Mouse (Mus musculus): Measurements from ENCODE around the gene Bag6. TPM values are rescaled to one million over a fixed set of nuclear protein-coding genes. Genes with fewer than 3 reads are reported as not detected.
A peak's percentile ranks its signal among the peaks of the same experiment; 100 is the strongest.

Gene Bag6
- polyA plus RNA-seq, 1 experiment from 2014 or later = 56.6 TPM

DNA sequence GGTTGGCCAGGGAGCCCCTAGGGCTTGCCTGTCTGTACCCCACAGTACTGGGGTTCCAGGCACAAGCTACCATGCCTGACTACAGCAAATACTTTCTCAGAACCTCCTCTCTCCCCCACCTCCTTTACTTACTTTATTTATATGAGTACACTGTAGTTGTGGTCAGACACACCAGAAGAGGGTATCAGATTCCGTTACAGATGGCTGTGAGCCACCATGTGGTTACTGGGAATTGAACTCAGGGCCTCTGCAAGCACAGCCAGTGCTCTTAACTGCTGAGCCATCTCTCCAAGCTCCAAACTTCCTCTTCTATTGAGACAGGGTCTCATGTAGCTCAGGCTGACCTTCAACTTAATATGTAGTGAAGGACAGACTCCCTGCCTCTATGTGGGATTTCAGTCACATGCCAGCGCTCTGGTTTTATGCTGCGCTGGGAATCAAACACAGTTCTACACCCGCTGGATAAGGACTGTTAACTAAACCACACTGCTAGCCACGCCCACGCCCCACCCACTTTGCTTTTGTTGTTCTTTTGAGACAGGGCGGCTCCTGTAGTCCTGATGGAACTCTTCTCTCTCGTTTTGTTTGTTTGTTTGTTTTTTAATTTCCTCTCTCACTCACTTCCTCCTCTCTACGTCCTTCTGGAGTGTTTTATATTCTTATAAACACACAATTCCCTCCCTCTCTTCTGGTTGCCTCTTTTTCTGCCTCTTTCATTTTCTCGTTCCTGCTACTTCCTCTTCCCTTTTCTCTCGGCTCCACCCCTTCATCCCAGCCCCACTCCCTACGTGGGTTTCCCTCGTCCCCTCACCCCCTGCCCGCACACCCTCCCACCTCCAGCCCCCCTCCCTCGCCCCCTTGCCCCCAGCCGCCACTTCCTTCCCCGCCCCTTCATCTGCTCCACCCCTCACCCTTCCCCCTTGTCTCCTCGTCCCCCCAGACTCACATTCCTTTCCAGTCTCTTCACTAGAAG is 50.9 kb downstream of the Bag6 start:
- Histone ChIP-seq H3K4me3 (peak overlapping the region; percentile 59), H3K36me3 (no peaks in the 10 kb centered on the region), H3K27ac (replicated peaks) (peak overlapping the region; percentile 83), H3K9me3 (replicated peaks) (no peaks in the 10 kb centered on the region), H3K4me1 (peaks cover 21% of the 10 kb centered on the region), H3K27me3 (ENCODE audit: low read depth, poor library complexity, severe bottlenecking) (no peaks in the 10 kb centered on the region)
- peak; percentile 59 for DNase-seq (ENCODE audit: low spot score)
- WGBS = 3% methylated on average over 18 of the region's 18 CpGs

- no peaks in the 10 kb centered on the region for H3K27me3 ChIP-seq (ENCODE audit: low read depth, poor library complexity, severe bottlenecking)
- H3K4me3 ChIP-seq = peak overlapping the region; percentile 59
- H3K36me3 ChIP-seq = no peaks in the 10 kb centered on the region
- peak; percentile 53 for DNase-seq (ENCODE audit: low spot score)
- 2% methylated on average over 4 of the region's 4 CpGs for WGBS
- peaks cover 21% of the 10 kb centered on the region for H3K4me1 ChIP-seq
- H3K27ac ChIP-seq (replicated peaks) = peak overlapping the region; percentile 83
- no peaks in the 10 kb centered on the region for H3K9me3 ChIP-seq (replicated peaks)
Measured at GRCm38 (mm10) chr17:35186681-35187080, 51.7 kb downstream of the Bag6 start.

GRCm38 (mm10) chr17:35187345-35187744 is 52.4 kb downstream of the Bag6 start:
- Histone ChIP-seq H3K27me3 (ENCODE audit: low read depth, poor library complexity, severe bottlenecking) (no peaks in the 10 kb centered on the region), H3K27ac (replicated peaks) (no peak overlapping the region), H3K4me3 (no peak overlapping the region), H3K9me3 (replicated peaks) (no peaks in the 10 kb centered on the region), H3K4me1 (peaks cover 21% of the 10 kb centered on the region), H3K36me3 (no peaks in the 10 kb centered on the region)
- no peak for DNase-seq (ENCODE audit: low spot score)
- WGBS = 79% methylated on average over 4 of the region's 4 CpGs

- H3K27me3 ChIP-seq (ENCODE audit: low read depth, poor library complexity, severe bottlenecking) = 0 out of 2 replicates have a peak, but pooled peaks cover 3% of the 10 kb centered on the region
- H3K27ac ChIP-seq (replicated peaks) = no peak within 1 kb of the TSS
- 70% methylated on average over 7 of the region's 7 CpGs for WGBS
- peaks cover 21% of the 10 kb centered on the region for H3K4me1 ChIP-seq
- no peak for DNase-seq (ENCODE audit: low spot score)
- H3K9me3 ChIP-seq (replicated peaks) = no peaks in the 10 kb centered on the region
- no peaks in the 10 kb centered on the region for H3K36me3 ChIP-seq
- no peak within 1 kb of the TSS for H3K4me3 ChIP-seq
Measured at GRCm38 (mm10) chr17:35187959-35188610, 53.1 kb downstream of the Bag6 start, which contains the start of gene Lst1. TSS of gene Lst1 (minus strand) at chr17:35188439.

- H3K4me3 ChIP-seq = no peak overlapping the region
- no peaks in the 10 kb centered on the region for H3K9me3 ChIP-seq (replicated peaks)
- DNase-seq (ENCODE audit: low spot score) = no peak
- no peak overlapping the region for H3K27ac ChIP-seq (replicated peaks)
- H3K4me1 ChIP-seq = peaks cover 22% of the 10 kb centered on the region
- H3K27me3 ChIP-seq (ENCODE audit: low read depth, poor library complexity, severe bottlenecking) = peaks cover 14% of the 10 kb centered on the region
- WGBS = 79% methylated on average over 1 of the region's 1 CpGs
- no peaks in the 10 kb centered on the region for H3K36me3 ChIP-seq
Measured at GRCm38 (mm10) chr17:35189186-35189585, 54.2 kb downstream of the Bag6 start.

DNA sequence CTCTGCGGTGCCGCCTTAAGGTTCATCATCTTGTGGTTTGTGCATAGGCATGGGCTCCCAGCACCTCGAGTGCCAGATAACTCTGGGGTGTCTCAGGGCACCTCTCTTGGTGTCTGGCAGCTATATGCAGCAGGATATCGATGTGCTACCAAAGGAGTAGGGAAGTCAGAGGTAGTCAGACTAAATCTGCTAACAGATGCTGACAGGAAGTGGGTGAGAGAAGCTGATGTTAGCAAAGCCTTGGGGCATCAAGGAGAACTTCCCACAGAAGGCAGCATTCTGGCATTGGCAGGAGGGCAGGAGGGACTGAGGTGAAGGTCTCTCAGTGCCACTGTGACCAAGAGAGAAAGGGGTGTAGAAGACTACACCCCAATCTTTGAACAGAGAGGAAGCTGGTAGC is 55.1 kb downstream of the Bag6 start:
- Histone ChIP-seq H3K4me3 (no peak overlapping the region), H3K36me3 (no peaks in the 10 kb centered on the region), H3K9me3 (replicated peaks) (no peaks in the 10 kb centered on the region), H3K27ac (replicated peaks) (no peak overlapping the region), H3K4me1 (peaks cover 31% of the 10 kb centered on the region), H3K27me3 (ENCODE audit: low read depth, poor library complexity, severe bottlenecking) (peaks cover 23% of the 10 kb centered on the region)
- 68% methylated on average over 4 of the region's 4 CpGs for WGBS
- no peak for DNase-seq (ENCODE audit: low spot score)

DNA sequence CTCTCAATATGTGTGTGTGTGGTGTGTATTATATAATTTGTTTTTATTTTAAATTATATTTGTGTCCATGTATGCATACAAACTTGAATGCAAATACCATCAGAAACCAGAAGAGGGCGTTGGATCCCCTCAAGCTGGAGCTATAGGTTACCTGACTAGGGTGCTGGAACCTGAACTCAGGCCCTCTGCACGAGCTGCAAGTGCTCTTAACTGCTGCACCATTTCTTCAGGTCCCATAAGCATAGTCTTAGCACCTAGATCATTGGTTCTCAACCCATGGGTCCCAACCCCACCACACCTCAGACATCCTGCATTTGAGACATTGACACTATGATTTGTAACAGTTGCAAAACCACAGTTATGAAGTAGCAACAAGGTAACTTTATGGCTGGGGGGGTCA is 56.7 kb downstream of the Bag6 start:
- WGBS = 61% methylated on average over 2 of the region's 2 CpGs
- Histone ChIP-seq H3K4me3 (no peak overlapping the region), H3K27me3 (ENCODE audit: low read depth, poor library complexity, severe bottlenecking) (peaks cover 39% of the 10 kb centered on the region), H3K36me3 (no peaks in the 10 kb centered on the region), H3K4me1 (peaks cover 28% of the 10 kb centered on the region), H3K27ac (replicated peaks) (no peak overlapping the region), H3K9me3 (replicated peaks) (no peaks in the 10 kb centered on the region)
- DNase-seq (ENCODE audit: low spot score) = no peak

DNA sequence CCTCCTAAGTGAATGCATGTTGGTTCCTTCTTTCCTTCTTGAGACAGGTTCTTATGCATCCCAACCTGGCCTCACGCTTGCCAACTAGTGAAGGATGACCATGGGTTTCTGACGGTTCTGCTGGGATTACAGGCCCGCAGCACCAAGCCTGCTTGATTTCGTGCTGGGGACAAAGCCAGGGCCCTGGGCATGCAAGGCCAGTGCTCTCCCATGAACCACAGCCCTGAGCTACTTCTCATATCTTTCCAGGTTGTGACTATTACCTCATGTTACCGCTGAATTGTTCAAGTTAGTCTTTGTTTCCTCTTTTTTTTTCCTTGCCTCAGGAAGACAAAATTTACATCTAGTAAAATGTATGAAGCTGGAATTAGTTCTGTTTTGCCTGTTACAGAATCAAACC is 57.9 kb downstream of the Bag6 start:
- WGBS = 87% methylated on average over 5 of the region's 5 CpGs
- Histone ChIP-seq H3K27ac (replicated peaks) (no peak overlapping the region), H3K27me3 (ENCODE audit: low read depth, poor library complexity, severe bottlenecking) (peaks cover 51% of the 10 kb centered on the region), H3K9me3 (replicated peaks) (no peaks in the 10 kb centered on the region), H3K4me3 (no peak overlapping the region), H3K4me1 (peaks cover 26% of the 10 kb centered on the region), H3K36me3 (no peaks in the 10 kb centered on the region)
- DNase-seq (ENCODE audit: low spot score) = no peak

- H3K4me3 ChIP-seq = peak within 1 kb of the TSS; percentile 59
- H3K27me3 ChIP-seq (ENCODE audit: low read depth, poor library complexity, severe bottlenecking) = peaks cover 59% of the 10 kb centered on the region
- WGBS = 70% methylated on average over 28 of the region's 28 CpGs
- H3K36me3 ChIP-seq = no peaks in the 10 kb centered on the region
- H3K27ac ChIP-seq (replicated peaks) = 0 out of 2 replicates have a peak within 1 kb of the TSS, but pooled peaks have one; percentile 28
- no peak for DNase-seq (ENCODE audit: low spot score)
- H3K4me1 ChIP-seq = peaks cover 23% of the 10 kb centered on the region
- no peaks in the 10 kb centered on the region for H3K9me3 ChIP-seq (replicated peaks)
Measured at GRCm38 (mm10) chr17:35193881-35194843, 59.2 kb downstream of the Bag6 start, which contains the start of gene Ltb. TSS of gene Ltb (plus strand) at chr17:35194439.

GRCm38 (mm10) chr17:35194844-35195630 is 60.1 kb downstream of the Bag6 start:
- Histone ChIP-seq H3K27me3 (ENCODE audit: low read depth, poor library complexity, severe bottlenecking) (peaks cover 59% of the 10 kb centered on the region), H3K36me3 (no peaks in the 10 kb centered on the region), H3K4me3 (peak overlapping the region; percentile 59), H3K4me1 (peaks cover 27% of the 10 kb centered on the region), H3K27ac (replicated peaks) (peak overlapping the region; percentile 61), H3K9me3 (replicated peaks) (no peaks in the 10 kb centered on the region)
- WGBS = 44% methylated on average over 19 of the region's 19 CpGs
- no peak for DNase-seq (ENCODE audit: low spot score)

DNA sequence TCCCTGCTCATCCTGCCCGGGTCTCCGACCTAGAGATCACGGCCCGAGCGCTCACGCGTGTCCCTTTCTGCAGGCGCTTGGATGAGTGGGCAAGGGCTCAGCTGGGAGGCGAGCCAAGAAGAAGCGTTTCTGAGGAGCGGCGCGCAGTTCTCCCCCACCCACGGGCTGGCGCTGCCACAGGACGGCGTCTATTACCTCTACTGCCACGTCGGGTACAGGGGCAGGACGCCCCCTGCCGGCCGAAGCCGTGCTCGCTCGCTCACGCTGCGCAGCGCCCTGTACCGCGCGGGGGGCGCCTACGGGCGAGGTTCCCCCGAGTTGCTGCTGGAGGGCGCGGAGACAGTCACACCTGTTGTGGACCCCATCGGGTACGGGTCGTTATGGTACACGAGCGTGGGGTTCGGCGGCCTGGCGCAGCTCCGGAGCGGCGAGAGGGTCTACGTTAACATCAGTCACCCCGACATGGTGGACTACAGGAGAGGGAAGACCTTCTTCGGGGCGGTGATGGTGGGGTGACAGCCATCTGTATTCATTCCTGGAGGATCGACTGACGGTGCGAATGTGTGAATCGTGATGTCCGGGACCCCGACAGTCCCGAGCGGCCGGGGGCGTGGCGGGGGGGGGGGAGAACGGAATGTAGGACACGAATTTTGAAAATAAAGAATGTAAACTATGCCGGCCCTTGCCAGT is 60.8 kb downstream of the Bag6 start:
- Histone ChIP-seq H3K27ac (replicated peaks) (peak overlapping the region; percentile 61), H3K27me3 (ENCODE audit: low read depth, poor library complexity, severe bottlenecking) (peaks cover 66% of the 10 kb centered on the region), H3K9me3 (replicated peaks) (no peaks in the 10 kb centered on the region), H3K36me3 (no peaks in the 10 kb centered on the region), H3K4me1 (peaks cover 29% of the 10 kb centered on the region), H3K4me3 (peak overlapping the region; percentile 59)
- peak; percentile 80 for DNase-seq (ENCODE audit: low spot score)
- 3% methylated on average over 66 of the region's 66 CpGs for WGBS
